Mouse (Mus musculus) ovary, postnatal 10 days (tissue): ENCODE measurements around the gene 2200002D01Rik.
A peak's percentile ranks its signal among the peaks of the same experiment; 100 is the strongest.

Experiments
- DNase-seq: peaks from one replicate; pipeline ENCODE4 v3.0.0; 2022; ENCODE audit warnings: low spot score

Gene 2200002D01Rik

GRCm38 (mm10) chr7:29248261-29248841, at the start of gene 2200002D01Rik:
2200002D01Rik (minus strand) TSS chr7:29248466.
- DNase-seq: no peak

- DNase-seq: no peak
Observed at GRCm38 (mm10) chr7:29296998-29297397, 48.7 kb upstream of the 2200002D01Rik start.

DNA sequence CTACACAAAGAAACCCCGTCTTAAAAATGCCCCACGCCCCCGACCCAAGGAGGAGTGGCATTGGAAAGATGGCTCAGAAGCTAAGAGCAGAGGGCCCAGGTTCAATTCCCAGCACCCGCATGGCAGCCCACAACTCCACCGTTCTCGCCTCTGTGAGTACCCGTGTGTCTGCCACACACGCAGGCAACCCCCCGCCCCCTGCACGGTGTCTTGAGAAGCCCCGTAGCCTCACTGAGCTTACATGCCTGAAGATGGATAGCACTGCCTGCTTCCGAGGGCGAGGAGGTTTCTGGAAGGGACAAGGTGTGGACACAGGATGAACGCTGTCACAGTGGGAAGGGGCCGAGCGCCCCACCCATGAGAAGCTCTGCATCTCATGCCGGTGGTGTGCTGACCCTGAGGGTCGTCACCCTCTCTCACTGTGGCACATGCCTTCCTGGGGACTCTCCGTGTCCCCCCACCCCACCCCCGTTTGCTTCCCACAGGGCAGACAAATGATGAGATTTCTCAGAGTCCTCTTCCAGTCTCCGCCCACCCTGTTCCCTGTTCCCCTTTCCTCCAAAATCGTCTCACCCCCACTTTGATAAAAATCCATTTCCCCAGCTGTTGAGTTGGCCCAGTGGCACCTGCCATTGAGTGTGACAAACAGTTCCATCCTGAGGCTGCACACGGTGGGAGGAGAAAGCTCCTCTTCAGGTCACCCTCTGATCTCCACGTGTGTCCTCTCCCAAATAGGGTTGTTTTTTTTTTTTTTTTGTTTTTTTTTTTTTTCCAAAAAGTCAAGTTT, 47.8 kb upstream of the 2200002D01Rik start:
- DNase-seq: no peak

DNA sequence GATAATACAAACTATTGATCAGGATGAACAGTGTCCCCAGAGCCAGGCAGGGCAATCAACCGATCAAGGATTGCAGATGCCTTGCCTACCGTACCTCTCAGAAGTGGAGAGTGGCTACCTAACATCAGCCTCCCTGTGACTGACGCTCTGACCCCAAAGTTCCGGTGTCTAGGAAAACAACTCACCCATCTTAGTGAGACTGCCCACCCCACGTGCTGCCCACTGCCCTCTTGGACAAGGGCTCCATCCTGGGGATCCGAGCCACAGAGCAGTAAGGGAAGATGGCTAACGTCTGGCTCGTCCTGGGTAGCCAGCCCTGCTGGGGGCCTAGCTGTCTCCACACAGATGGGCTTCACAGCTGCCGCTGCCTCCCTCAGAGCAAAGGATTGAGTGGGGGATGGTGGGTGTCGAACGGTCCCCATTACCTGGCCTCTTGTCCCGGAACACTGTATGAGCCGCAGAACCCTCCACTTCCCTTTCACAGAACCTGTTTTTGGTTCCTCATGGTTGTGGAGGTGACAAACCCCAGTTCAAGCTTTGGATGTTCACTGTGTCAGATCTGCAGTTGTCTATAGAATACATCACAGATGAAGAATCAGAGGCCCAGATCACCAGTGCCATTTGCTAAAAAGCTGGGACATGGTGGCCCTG, 46.0 kb upstream of the 2200002D01Rik start:
- no peak for DNase-seq

DNA sequence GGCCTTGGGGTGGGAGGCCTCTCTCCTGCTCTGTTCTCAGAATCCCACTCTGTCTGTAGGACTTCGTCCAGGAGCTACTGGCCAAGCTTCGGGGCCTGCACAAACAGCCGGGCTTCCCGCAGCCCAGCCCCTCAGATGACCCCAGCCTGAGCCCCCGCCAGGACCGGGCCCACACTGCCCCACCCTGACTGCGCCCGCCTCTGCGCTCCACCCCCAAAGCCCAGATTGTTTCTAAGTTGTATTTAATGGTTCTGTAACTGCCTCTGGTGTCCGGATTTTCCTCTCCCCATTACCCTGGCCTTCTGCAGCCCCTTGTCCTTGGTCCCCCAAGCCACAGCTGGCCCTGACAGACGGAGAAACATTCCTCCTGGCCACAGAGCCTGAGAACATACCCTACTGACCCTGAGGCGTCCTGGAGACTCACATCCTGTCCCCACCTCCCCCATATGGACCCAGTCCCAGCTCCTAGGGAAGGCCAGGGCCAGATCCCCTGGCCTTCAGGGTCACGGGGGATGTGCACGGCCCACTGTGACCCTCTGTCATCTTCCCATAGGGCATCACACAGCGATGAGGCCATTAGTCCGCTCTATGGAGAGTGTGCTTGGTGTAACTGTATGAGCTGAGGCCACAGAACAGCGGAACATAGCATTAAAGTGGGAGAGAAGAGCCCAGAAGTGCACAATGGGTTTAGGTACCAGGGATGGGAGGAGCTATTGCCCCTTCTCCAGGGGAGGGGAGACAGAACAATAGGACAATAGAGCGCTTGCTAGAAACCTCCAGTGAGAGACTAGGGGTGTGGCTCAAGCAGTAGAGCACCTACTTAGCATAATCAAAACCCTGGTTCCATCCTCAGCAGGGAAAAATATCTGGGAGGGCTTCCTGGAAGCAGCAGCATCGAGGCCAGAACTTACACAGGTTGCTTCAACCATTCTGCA, 45.1 kb upstream of the 2200002D01Rik start:
- no peak for DNase-seq

- no peak for DNase-seq
Observed at GRCm38 (mm10) chr7:29292458-29293098, 44.3 kb upstream of the 2200002D01Rik start.

DNA sequence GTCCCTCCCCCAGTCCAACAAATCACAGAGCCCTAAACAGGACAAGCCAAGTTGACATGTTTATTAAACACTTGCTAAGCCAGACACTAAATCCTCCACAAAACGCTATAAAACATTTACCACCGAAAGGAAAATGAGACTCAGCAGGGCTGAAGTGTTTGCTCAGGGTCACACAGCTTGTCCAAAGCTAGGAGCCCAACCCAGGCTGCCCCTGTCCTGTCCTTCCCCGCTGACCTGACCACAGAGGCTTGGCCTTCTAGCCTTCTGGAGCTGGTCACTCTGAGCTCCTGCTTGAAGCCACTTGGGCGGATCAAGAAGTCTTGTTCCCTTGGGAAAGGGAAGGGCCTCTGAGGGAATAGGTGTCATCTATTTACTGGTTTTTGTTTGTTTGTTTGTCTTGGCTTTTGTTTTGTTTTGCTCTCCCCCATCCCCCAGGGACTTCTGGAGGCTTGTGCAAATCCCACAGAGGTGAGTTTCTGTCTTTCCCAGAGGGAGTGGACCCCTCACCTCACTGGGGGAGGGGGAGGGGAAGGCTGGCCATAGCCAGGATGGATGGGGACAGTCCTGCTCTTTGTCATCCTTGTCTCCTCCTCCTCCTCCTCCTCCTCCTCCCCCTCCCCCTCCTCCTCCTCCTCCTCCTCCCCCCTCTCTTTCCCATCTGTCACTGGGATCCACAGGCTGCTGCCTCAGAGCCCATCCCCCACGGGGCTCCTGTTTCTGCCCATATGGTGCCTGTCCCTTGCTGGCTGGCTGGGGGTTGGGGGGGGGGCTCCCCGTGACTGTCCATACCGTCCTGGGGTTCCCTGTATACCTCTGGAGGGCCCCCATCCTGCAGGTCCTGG, 43.6 kb upstream of the 2200002D01Rik start:
- no peak for DNase-seq

DNA sequence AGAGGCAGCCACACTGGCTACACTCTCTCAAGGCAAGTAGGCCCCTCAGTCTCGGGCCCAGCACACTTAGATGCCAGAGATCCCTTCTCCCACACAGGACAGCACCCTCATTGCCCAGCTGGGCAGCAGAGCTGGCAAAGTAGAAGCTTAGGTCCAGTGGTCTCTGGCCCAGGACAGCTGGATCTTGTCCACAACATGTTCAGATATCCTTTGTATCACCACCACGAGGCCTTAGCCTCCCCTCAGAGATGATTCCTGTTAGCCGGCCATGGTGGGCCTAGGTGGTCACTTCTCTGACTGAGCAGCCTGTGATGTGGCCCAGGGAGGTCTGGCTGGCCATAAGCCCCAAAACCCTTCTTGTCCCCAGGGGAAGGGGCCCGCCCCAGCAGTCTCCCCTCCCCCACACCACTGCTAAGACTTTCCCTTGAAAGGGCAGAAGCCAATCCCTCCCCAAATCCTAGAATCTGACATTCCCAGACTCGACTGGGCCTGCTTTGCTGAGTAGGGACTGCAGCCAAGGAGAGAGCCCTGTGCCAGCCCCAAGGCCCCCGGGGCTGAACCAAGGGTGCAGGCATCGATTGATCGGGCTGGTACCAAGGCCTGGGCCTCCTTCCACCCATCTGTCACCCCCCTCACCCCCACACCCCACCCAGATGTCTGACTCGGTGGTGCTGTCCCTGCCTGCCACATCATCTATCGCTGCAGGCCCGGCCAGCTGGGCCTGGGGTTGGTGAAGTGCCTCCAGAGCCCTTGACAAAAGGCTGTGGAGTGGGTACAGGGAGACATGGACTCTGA, 42.6 kb upstream of the 2200002D01Rik start:
- DNase-seq: no peak

- DNase-seq: no peak
Observed at GRCm38 (mm10) chr7:29289856-29290255, 41.6 kb upstream of the 2200002D01Rik start.

DNA sequence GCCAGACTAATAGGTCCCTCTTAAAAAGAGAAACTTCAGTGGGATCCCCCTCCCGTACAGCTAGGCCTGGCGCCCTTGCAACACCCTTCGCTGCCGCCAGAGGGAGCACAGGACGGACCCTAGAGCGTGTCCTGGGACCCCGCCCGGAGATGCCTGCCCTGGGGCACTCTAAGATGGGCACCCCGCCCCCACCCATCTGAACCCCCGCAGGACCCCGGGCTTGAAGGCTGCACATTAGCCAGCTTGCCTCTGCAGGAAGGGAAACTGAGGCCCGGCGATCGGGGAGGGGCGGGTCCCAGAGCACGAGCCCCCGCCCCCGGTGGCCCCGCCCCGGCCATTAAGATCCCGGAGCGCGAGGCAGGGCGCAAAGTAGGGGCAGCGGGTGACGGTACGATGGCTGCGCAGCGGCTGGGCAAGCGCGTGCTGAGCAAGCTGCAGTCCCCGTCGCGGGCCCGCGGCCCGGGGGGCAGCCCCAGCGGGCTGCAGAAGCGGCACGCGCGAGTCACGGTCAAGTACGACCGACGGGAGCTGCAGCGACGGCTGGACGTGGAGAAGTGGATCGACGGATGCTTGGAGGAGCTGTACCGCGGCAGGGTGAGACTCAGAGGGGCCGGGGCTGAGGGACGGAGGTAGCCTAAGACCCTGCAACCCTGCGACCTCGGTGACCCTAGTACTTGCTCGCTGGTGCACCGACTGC, 40.8 kb upstream of the 2200002D01Rik start, which contains the start of gene Ppp1r14a:
Ppp1r14a (plus strand) TSS at position 367 of the 697 bp plus-strand sequence.
- DNase-seq: peak; percentile 84

GRCm38 (mm10) chr7:29288079-29288478, 39.8 kb upstream of the 2200002D01Rik start:
- DNase-seq: no peak

GRCm38 (mm10) chr7:29287481-29287880, 39.2 kb upstream of the 2200002D01Rik start:
- DNase-seq: no peak

DNA sequence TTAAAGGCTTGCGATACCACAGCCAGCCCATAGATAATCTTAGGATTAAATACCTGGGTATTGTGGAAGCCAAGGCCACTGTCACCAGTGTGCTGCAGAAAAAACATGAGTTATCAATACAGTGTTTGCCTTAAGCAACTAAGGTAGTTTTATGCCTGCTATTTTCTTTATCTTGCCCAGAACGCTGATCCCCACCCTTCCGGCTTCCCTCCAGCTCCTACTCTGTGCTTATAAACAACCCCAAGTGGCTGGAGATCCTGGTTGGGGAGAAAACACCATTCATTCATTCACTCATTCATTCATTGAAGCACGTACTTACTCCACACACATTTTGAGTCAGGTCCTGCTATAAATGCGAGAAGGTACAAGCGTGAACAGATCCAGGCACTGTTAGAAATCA, 36.3 kb upstream of the 2200002D01Rik start:
- no peak for DNase-seq

DNA sequence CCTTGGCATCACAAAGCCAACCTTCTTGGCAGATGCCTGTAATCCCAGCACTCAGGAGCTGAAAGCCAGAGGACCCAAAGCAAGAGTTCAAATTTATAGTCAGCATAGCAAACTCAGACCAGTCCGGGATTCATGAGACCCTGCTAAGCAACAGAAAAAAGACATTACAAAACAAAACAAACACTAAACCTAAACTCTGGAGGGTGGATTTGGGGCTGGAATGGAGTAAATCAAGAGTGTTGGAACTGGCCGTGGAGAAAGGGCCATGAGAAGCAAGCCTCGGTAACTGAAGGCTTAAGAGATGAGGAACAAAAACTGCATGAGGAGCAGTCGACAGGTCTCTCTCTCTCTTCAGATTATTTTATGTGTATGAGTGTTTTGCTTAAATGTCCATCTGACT, 35.6 kb upstream of the 2200002D01Rik start:
- DNase-seq: no peak

- no peak for DNase-seq
Observed at GRCm38 (mm10) chr7:29282074-29282554, 33.8 kb upstream of the 2200002D01Rik start.

DNA sequence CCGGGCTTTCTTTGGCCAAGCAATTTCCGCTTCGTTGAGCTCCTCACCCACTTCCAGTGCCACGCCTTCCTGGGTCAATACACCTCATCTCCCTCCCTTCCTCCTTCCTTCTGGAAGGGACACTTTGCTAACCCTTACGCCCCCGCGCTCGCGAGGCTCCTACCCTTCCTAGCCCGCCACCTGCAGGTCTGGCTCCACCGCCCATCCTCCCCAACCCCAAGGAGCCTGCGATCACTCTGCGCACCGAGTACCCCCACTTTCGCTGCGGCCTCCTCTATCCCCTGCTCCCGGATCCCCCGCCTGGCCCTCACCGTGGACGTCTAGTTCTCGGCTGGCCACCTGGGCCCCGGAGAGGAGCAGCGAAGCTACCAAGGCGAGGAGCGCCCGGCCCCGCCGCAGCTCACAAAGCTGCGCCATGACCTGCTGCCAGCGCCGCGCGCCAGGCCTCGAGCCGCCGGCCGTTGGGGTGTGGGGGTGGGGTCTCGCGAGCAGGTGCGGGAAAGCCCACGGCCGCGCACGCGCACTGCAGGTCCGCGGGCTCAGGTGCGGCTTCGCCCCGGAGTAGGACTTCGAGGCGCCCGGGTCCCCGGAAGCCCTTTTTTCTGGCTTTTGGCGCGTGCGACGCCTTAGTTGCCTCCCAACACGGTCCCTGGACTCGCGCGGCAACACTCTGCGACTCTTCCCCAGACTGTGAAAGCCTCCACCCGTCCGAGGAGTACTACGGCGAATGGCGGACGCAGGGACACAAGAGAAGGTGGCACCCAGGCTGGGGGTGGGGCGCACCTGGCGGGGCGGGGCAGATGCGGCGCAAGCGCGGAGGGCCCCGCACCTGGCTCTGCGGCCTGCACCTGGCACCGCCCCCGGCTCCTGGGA, 33.2 kb upstream of the 2200002D01Rik start, which contains the start of gene Spint2:
Spint2 (minus strand) TSS at position 712 of the 873 bp plus-strand sequence.
- DNase-seq: peak; percentile 49

DNA sequence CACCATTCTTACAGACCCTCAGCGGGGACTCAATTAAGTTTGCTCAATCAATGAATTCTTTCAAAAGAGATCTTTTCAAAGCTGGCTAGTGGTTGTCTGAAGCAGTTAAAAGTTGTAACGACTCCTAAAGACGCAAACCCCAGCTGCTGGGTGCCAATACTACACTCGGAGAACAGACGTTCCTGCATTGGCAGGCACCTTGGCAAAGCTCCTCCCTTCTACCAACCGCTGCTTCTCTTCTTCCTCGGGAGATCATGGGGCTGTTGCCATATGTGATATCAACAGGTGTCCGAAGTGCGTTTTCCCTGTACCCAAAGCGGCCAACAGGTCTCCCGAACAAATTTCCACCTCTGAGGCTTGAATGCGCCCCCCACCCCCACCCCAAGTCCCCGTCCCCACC, 32.5 kb upstream of the 2200002D01Rik start:
- DNase-seq: no peak

DNA sequence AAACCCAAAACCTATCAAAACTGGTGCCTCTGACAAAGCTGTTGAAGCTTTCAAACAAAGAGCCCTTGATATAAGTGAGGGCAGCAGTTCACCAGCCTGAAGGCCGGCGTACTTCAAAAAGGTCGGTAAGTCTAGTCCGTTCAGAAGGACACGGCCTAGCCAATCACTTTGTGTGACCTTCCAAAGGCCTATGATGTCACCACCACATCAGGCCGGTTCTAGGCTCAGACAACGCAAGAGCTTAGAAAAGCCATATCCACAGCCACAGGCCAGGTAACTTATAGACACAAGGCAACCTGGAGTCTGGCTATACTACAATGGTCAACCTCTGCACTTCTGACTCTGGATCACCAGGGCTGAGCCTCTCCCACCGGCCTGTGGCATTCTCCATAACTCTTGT, 31.7 kb upstream of the 2200002D01Rik start:
- no peak for DNase-seq
